Mouse (Mus musculus): ENCODE measurements at regions not wholly inside any gene's neighbourhood (a gene's known extent, or its start where the extent isn't known, plus 50 kb on each side); places are given as distances from the start of the nearest gene placed in this dataset.
"Not testable (repeated sequence)": the region's sequence is repeated elsewhere in the genome, so short reads cannot be mapped to it uniquely, and the experiment has no call there.

- H3K9me3 ChIP-seq; H3K27me3 ChIP-seq; H3K4me2 ChIP-seq; H3K36me3 ChIP-seq; ATAC-seq (ENCODE audit: low read depth); H3K4me3 ChIP-seq; H3K9ac ChIP-seq; H3K27ac ChIP-seq (replicated peaks); H3K4me1 ChIP-seq (replicated peaks): not testable (repeated sequence)
- WGBS: 88% methylated on average over 1 of the region's 1 CpGs
Measured at GRCm38 (mm10) chr5:17223542-17223941, 149.4 kb upstream of the Speer4f2 start.

GRCm38 (mm10) chr5:17247732-17248606, 125.0 kb upstream of the Speer4f2 start:
- 85% methylated on average over 5 of the region's 5 CpGs for WGBS

GRCm38 (mm10) chr5:17260541-17261325, 112.2 kb upstream of the Speer4f2 start:
- H3K4me1 ChIP-seq (replicated peaks): no peaks in the 10 kb centered on the region
- WGBS: 72% methylated on average over 2 of the region's 2 CpGs
- no peaks in the 10 kb centered on the region for H3K36me3 ChIP-seq
- no peak overlapping the region for H3K4me3 ChIP-seq
- no peak overlapping the region for H3K27ac ChIP-seq (replicated peaks)
- H3K9ac ChIP-seq: no peak overlapping the region
- H3K9me3 ChIP-seq: no peaks in the 10 kb centered on the region
- H3K4me2 ChIP-seq: no peak overlapping the region
- H3K27me3 ChIP-seq: no peaks in the 10 kb centered on the region
- no peak for ATAC-seq (ENCODE audit: low read depth)

More at GRCm38 (mm10) chr5:17247732-17248606, 125.0 kb upstream of the Speer4f2 start:
- Histone ChIP-seq H3K27me3 (no peaks in the 10 kb centered on the region), H3K4me2 (no peak overlapping the region), H3K27ac (replicated peaks) (no peak overlapping the region), H3K36me3 (no peaks in the 10 kb centered on the region), H3K9ac (no peak overlapping the region), H3K4me3 (no peak overlapping the region), H3K4me1 (replicated peaks) (no peaks in the 10 kb centered on the region), H3K9me3 (no peaks in the 10 kb centered on the region)
- ATAC-seq (ENCODE audit: low read depth): no peak

- H3K9ac ChIP-seq: no peak overlapping the region
- 92% methylated on average over 1 of the region's 1 CpGs for WGBS
- H3K27ac ChIP-seq (replicated peaks): no peak overlapping the region
- no peaks in the 10 kb centered on the region for H3K36me3 ChIP-seq
- no peaks in the 10 kb centered on the region for H3K9me3 ChIP-seq
- no peak for ATAC-seq (ENCODE audit: low read depth)
- H3K4me3 ChIP-seq: no peak overlapping the region
- H3K4me1 ChIP-seq (replicated peaks): no peaks in the 10 kb centered on the region
- no peaks in the 10 kb centered on the region for H3K27me3 ChIP-seq
- H3K4me2 ChIP-seq: no peak overlapping the region
Measured at GRCm38 (mm10) chr5:17262126-17262525, 110.9 kb upstream of the Speer4f2 start.

DNA sequence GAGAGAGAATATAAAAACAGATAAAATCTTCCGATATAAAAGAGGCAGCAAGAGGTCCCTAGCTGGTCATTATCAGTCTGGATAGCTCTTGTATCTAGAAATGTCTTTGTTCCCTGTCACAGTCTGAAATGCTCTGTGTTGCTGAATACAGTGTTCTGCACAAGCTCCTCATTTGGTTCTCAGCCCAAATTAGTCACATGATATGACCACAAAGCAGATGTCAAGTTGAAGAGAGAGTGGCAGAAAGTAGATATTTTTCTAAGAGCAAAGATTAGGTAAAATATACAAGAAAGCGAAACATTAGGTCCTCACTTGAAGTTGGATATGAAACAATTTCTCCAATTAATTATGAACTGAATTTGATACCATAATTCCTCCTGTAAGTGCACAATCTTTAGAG, 101.8 kb upstream of the Speer4f2 start:
- Histone ChIP-seq H3K27ac (replicated peaks) (no peak overlapping the region), H3K4me2 (no peak overlapping the region), H3K9ac (no peak overlapping the region), H3K9me3 (no peaks in the 10 kb centered on the region), H3K4me1 (replicated peaks) (0 out of 2 replicates have a peak, but pooled peaks cover 4% of the 10 kb centered on the region), H3K27me3 (no peaks in the 10 kb centered on the region), H3K36me3 (no peaks in the 10 kb centered on the region), H3K4me3 (no peak overlapping the region)
- WGBS: 85% methylated on average over 2 of the region's 2 CpGs
- ATAC-seq (ENCODE audit: low read depth): no peak

DNA sequence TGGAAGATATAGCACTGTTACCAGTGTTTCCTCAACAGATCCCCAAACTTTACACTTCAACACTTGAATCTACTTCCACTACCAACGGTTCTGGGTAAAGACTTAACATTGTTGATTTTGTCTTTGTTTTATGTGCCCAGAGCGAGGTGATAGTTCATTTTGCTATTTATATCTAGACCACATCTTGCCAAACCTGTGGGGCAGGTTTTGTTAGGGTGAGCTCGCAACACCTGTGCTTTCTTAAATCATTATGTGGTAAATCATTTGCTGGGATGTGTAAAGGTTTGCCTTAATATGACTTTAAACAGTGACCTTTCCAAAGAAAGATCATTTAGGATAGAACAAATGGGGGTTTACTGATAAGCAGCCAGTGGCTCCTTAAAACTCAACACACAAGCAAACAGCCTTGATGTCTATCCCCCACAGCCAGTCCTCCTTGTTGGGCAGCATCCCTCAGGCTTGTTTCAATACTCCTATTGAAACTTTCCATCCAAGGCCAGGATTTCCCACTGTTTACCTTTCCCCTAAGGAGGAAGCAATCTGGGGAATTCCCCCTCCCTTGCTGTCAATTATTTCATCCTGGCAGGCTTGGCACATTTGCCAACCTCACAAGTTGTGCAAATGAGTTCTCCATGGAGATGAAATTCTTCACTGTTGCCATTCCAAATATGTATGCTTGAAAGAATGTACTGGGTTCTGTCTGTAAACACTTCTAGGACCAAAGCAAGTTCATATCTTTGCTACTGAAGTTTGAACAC, 101.1 kb upstream of the Speer4f2 start:
- Histone ChIP-seq H3K4me1 (replicated peaks) (0 out of 2 replicates have a peak, but pooled peaks cover 4% of the 10 kb centered on the region), H3K4me3 (no peak overlapping the region), H3K4me2 (no peak overlapping the region), H3K36me3 (no peaks in the 10 kb centered on the region), H3K27ac (replicated peaks) (no peak overlapping the region), H3K9ac (no peak overlapping the region), H3K9me3 (no peaks in the 10 kb centered on the region), H3K27me3 (no peaks in the 10 kb centered on the region)
- WGBS: 84% methylated on average over 3 of the region's 3 CpGs
- no peak for ATAC-seq (ENCODE audit: low read depth)

DNA sequence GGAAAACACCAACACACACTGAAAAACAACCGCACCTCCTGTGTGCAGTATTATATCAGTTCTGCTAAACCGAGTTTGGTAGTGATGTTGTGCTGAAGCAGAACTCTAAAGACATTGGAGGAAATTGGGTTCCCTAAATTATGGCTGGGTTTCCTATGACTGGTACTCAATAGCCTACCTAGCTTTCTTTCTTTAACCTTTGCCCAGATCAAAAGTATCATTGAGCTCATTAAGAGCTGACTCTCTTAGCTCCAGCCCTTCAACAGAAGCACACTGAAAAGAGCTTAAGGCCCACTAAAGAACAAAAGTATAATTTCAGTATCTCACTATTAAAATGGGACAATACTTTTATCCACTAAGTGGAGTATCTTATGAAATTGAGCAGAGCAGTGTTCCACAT, 97.6 kb upstream of the Speer4f2 start:
- H3K9ac ChIP-seq: no peak overlapping the region
- no peak overlapping the region for H3K4me3 ChIP-seq
- no peak for ATAC-seq (ENCODE audit: low read depth)
- H3K4me2 ChIP-seq: no peak overlapping the region
- WGBS: 93% methylated on average over 2 of the region's 2 CpGs
- H3K27ac ChIP-seq (replicated peaks): no peak overlapping the region
- no peaks in the 10 kb centered on the region for H3K9me3 ChIP-seq
- no peaks in the 10 kb centered on the region for H3K27me3 ChIP-seq
- H3K36me3 ChIP-seq: no peaks in the 10 kb centered on the region
- H3K4me1 ChIP-seq (replicated peaks): 0 out of 2 replicates have a peak, but pooled peaks cover 4% of the 10 kb centered on the region

DNA sequence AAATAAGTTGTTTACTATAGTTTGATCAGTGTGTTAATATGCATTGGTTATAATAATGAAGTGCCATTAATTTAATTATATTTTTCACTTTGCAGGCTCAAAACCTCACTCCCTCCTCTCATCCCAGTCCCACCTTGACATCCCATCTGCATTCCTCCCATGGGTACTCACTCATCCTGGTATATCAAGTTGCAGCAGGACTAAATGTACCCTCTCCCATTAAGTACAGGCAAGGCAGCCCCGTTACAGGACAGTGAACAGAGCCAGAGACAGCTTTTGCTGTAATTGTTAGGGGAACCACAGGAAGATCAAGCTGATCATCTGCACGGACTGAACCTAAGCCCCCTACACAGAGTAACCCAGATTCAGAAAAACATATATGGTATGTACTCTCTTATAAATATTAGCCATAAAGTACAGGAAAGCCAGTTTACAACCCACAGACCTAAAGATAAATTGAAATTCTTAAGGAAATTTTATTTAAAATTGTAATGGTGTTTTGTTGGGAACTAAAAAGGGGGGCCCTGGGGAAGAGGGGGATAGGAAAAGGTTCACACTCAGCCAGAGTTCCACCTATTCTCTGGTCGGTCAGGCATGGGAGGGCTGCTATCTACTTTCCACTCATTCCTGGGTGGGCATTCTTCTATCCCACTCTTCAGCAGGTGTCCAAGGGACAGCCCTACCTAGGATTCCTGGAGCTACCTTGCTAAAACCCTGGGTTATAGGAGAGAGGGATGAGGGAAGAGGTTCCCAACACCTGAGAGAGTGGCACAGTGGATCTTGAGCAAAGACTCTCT, 96.0 kb upstream of the Speer4f2 start:
- Histone ChIP-seq H3K9me3 (no peaks in the 10 kb centered on the region), H3K4me1 (replicated peaks) (0 out of 2 replicates have a peak, but pooled peaks cover 3% of the 10 kb centered on the region), H3K27ac (replicated peaks) (no peak overlapping the region), H3K36me3 (no peaks in the 10 kb centered on the region), H3K4me3 (no peak overlapping the region), H3K27me3 (no peaks in the 10 kb centered on the region), H3K9ac (no peak overlapping the region), H3K4me2 (no peak overlapping the region)
- ATAC-seq (ENCODE audit: low read depth): no peak
- 92% methylated on average over 3 of the region's 3 CpGs for WGBS

DNA sequence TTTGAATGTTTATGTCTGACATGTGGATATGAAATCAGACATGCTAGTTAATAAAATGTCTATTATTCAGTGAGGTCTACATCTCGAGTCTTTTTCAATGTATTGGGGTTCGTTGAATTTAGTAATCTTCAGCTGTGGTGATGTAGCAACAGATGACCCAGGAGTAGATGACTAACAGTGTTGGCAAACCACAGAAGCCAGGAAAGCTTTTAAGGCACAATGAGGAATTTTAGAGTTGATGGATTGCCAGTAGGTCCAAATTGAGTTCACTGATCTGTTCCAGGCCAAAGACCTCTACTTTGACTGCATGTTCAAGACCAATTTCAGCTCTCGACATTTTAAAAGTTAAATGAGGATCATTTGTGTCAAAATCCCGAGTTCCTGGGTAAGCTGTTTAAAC, 92.8 kb upstream of the Speer4f2 start:
- no peaks in the 10 kb centered on the region for H3K9me3 ChIP-seq
- no peaks in the 10 kb centered on the region for H3K36me3 ChIP-seq
- no peak overlapping the region for H3K4me3 ChIP-seq
- no peak overlapping the region for H3K4me2 ChIP-seq
- H3K9ac ChIP-seq: no peak overlapping the region
- no peak for ATAC-seq (ENCODE audit: low read depth)
- WGBS: 84% methylated on average over 4 of the region's 4 CpGs
- no peaks in the 10 kb centered on the region for H3K4me1 ChIP-seq (replicated peaks)
- no peak overlapping the region for H3K27ac ChIP-seq (replicated peaks)
- no peaks in the 10 kb centered on the region for H3K27me3 ChIP-seq

- Histone ChIP-seq H3K9me3 (no peaks in the 10 kb centered on the region), H3K4me2 (no peak overlapping the region), H3K27me3 (no peaks in the 10 kb centered on the region), H3K4me3 (no peak overlapping the region), H3K36me3 (no peaks in the 10 kb centered on the region), H3K9ac (no peak overlapping the region), H3K4me1 (replicated peaks) (no peaks in the 10 kb centered on the region), H3K27ac (replicated peaks) (no peak overlapping the region)
- no peak for ATAC-seq (ENCODE audit: low read depth)
- 100% methylated on average over 2 of the region's 2 CpGs for WGBS
Measured at GRCm38 (mm10) chr5:17280951-17281350, 92.0 kb upstream of the Speer4f2 start.

DNA sequence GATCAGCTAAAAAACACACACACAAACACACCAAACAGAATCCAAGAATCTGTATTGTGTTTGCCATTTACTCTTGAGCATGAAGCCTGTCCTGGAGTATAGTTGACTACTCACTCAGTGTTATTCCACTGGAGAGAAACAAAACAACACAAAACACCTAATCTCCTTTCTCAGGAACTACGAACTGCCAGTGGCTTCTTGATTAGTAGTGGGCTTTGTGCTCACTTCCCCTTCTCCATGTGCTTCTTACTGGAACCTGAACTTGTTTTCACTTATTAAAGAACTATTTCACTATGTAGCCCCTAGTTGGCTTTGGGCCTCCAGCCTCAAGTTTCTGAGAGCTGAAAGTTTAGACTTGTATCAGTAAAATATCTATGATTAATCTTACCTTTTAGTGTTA, 84.0 kb upstream of the Speer4f2 start:
- H3K27me3 ChIP-seq: no peaks in the 10 kb centered on the region
- no peak for ATAC-seq (ENCODE audit: low read depth)
- H3K4me2 ChIP-seq: no peak overlapping the region
- no peak overlapping the region for H3K4me3 ChIP-seq
- H3K36me3 ChIP-seq: no peaks in the 10 kb centered on the region
- H3K27ac ChIP-seq (replicated peaks): no peak overlapping the region
- no peaks in the 10 kb centered on the region for H3K4me1 ChIP-seq (replicated peaks)
- H3K9me3 ChIP-seq: no peaks in the 10 kb centered on the region
- H3K9ac ChIP-seq: no peak overlapping the region
- WGBS: 77% methylated on average over 1 of the region's 1 CpGs

Measured in neural tube, embryonic 13.5 days (tissue).